8 mouse cellular contexts compared by ENCODE assay signal in the genomic region with DNA sequence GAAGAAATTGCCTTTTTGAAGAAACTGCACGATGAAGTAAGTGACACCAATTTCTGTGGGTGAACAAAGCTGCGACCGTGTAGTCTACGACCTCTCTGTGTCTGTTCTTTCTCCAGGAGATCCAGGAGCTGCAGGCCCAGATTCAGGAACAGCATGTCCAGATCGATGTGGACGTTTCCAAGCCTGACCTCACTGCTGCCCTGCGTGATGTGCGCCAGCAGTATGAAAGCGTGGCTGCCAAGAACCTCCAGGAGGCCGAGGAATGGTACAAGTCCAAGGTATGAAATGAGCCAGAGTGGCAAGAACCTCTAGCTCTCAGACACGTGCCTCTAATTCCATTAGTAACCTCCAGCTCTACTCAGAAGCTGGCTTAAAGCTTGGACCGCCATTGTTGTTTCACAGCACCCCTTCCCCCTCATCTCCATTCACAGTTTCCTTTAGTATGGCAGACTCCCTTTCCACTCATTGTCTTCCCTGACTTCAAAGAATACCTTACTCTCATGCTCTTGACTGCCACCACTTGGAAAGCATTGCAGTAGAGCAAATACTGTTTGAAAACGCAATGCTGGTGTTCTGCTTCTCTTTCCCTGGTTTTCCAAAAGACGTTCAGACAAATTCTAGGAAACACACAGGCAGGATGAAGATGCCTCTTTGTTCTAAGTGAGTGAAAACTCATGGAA. TPM values are rescaled to one million over a fixed set of nuclear protein-coding genes. Genes with fewer than 3 reads are reported as not detected.
DNase-seq lines count a peak whose midpoint lies in the region; ATAC-seq lines count a peak whose summit lies in the region.

No protein-coding gene starts in this region.

- ATAC-seq in heart, embryonic 12.5 days (ENCODE audit: insufficient number of reproducible peaks, low FRiP score): no peak
- ATAC-seq in neural tube, embryonic 15.5 days (ENCODE audit: low FRiP score): no peak

- H3K4me2 ChIP-seq in heart, embryonic 12.5 days: peak overlapping the region; percentile 47
- peak overlapping the region; percentile 19; the same call in 1 of the 2 replicates for H3K4me2 ChIP-seq in neural tube, embryonic 15.5 days

- 76% methylated on average over 14 of the region's 14 CpGs for WGBS in heart, embryonic 12.5 days
- WGBS in neural tube, embryonic 15.5 days: 62% methylated on average over 14 of the region's 14 CpGs

- peak overlapping the region; percentile 20 for H3K4me3 ChIP-seq in heart, embryonic 12.5 days
- no peak overlapping the region for H3K4me3 ChIP-seq in neural tube, embryonic 15.5 days (replicated peaks)

- H3K36me3 ChIP-seq in heart, embryonic 12.5 days: peaks cover 63% of the 10 kb centered on the region
- peaks cover 23% of the 10 kb centered on the region for H3K36me3 ChIP-seq in neural tube, embryonic 15.5 days

- DNase-seq in adrenal gland, adult 2 months: peak; percentile 21
- no peak for DNase-seq in adrenal gland, postnatal 4 days (ENCODE audit: low spot score in 2 of 2)
- peak; percentile 15 for DNase-seq in lung, postnatal 10 days
- DNase-seq in lung, postnatal 4 days: no peak
- no peak for DNase-seq in c-Kit-positive CD71-positive TER-119-positive erythroid progenitor cells, embryonic 14.5 days (ENCODE audit: low spot score)
- DNase-seq in layer of hippocampus, postnatal 25 days (ENCODE audit: extremely low spot score in 1 of 2, low spot score in 1 of 2): no peak

- H3K9ac ChIP-seq in heart, embryonic 12.5 days: peak overlapping the region; percentile 35; the same call in 1 of the 2 replicates
- H3K9ac ChIP-seq in neural tube, embryonic 15.5 days (replicated peaks): no peak overlapping the region

- no peaks in the 10 kb centered on the region for H3K27me3 ChIP-seq in heart, embryonic 12.5 days (replicated peaks)
- no peaks in the 10 kb centered on the region for H3K27me3 ChIP-seq in neural tube, embryonic 15.5 days (replicated peaks)

- H3K9me3 ChIP-seq in heart, embryonic 12.5 days (replicated peaks): no peaks in the 10 kb centered on the region
- no peaks in the 10 kb centered on the region for H3K9me3 ChIP-seq in neural tube, embryonic 15.5 days (replicated peaks)

- peaks cover 11% of the 10 kb centered on the region for H3K4me1 ChIP-seq in heart, embryonic 12.5 days (replicated peaks)
- H3K4me1 ChIP-seq in neural tube, embryonic 15.5 days: peaks cover 20% of the 10 kb centered on the region

- 0 out of 2 replicates have a peak overlapping the region, but pooled peaks have one; percentile 4 for H3K27ac ChIP-seq in heart, embryonic 12.5 days (ENCODE audit: poor library complexity, severe bottlenecking)
- no peak overlapping the region for H3K27ac ChIP-seq in neural tube, embryonic 15.5 days (replicated peaks)

RNA-seq across cellular contexts. Expression of gene Vim, which starts 4.9 kb away (rescaled TPM):
- total RNA-seq in adrenal gland, adult 2 months (2021): 100 to 1,000 TPM; 137 to 269 TPM
- polyA plus RNA-seq in adrenal gland, adult 2 months (2012; rRNA removed): 661 and 728 TPM in 2 replicates
- total RNA-seq in adrenal gland, postnatal 4 days (2021): 100 to 1,000 TPM; 525 to 537 TPM
- polyA plus RNA-seq in heart, embryonic 12.5 days (2016; fragmentation: Nextera tagmentation; extraction: Ambion mirVana): 912 and 971 TPM in 2 replicates
- 441 and 489 TPM in 2 replicates for polyA plus RNA-seq in neural tube, embryonic 15.5 days (2015; fragmentation: Nextera tagmentation; extraction: Ambion mirVana)
- total RNA-seq in layer of hippocampus, postnatal 25 days (2021): 10 to 100 TPM; 57.6 to 62.8 TPM

RNA-seq across cellular contexts. Expression of gene Trdmt1, which starts 34.1 kb away (rescaled TPM):
- total RNA-seq in adrenal gland, adult 2 months (2021): 1 to 10 TPM; 2.4 to 7.8 TPM
- polyA plus RNA-seq in adrenal gland, adult 2 months (2012; rRNA removed): 0.49 and 0.77 TPM in 2 replicates
- total RNA-seq in adrenal gland, postnatal 4 days (2021): 1 to 10 TPM; 7.8 to 9.4 TPM
- polyA plus RNA-seq in heart, embryonic 12.5 days (2016; fragmentation: Nextera tagmentation; extraction: Ambion mirVana): 7.4 and 8.2 TPM in 2 replicates
- polyA plus RNA-seq in neural tube, embryonic 15.5 days (2015; fragmentation: Nextera tagmentation; extraction: Ambion mirVana): 8.8 and 9.7 TPM in 2 replicates
- 1 to 10 TPM; 4.8 to 6.4 TPM for total RNA-seq in layer of hippocampus, postnatal 25 days (2021)

Comparison
In these comparisons a context has a peak if more than half of its experiments do, and no peak if none do; other contexts are left out.
1. DNase-seq: peak in adrenal gland, adult 2 months (single experiment) and lung, postnatal 10 days (single experiment); none in adrenal gland, postnatal 4 days (0 of 2), lung, postnatal 4 days (0 of 2), c-Kit-positive CD71-positive TER-119-positive erythroid progenitor cells, embryonic 14.5 days (single experiment) and layer of hippocampus, postnatal 25 days (0 of 2).